Mouse (Mus musculus) MEL (cell line): ENCODE data around the gene Lamb1. TPM values are rescaled to one million over a fixed set of nuclear protein-coding genes. Genes with fewer than 3 reads are reported as not detected.

ENCODE experiments used
- DNase-seq: peaks from one replicate; pipeline ENCODE4 v3.0.0; 2011; ENCODE audit warnings: low read depth, low spot score
- H3K27ac ChIP-seq: 2 replicates; pipeline ENCODE4 v1.5.1; 2012; ENCODE audit warnings: low read depth, mild to moderate bottlenecking, control low read depth, low read length, moderate library complexity; ENCODE audit not compliant: control insufficient read depth
- H3K27me3 ChIP-seq, 2 experiments: fragments of 150-350 bp in 1 of 2; sonication (generic) in 1 of 2; 2 replicates each; pipeline ENCODE4 v1.6.1; 2012; ENCODE audit warnings: low read length in 2 of 2, mild to moderate bottlenecking in 2 of 2, improper control_type of control experiment in 1 of 2, moderate library complexity in 1 of 2; ENCODE audit not compliant: insufficient read depth in 2 of 2, control insufficient read depth in 1 of 2
- H3K36me3 ChIP-seq, 2 experiments: 2 replicates each; pipeline ENCODE4 v1.6.1; 2012 to 2014; ENCODE audit warnings: low read length in 2 of 2, improper control_type of control experiment in 1 of 2, inconsistent platforms in 1 of 2, mild to moderate bottlenecking in 1 of 2; ENCODE audit not compliant: insufficient read depth in 2 of 2, control insufficient read depth in 1 of 2
- H3K4me1 ChIP-seq, 2 experiments: fragments of 150-350 bp in 1 of 2; sonication (generic) in 1 of 2; 2 replicates each; pipeline ENCODE4 v1.6.1; 2012; ENCODE audit warnings: low read length in 2 of 2, improper control_type of control experiment in 1 of 2, mild to moderate bottlenecking in 1 of 2; ENCODE audit not compliant: insufficient read depth in 2 of 2, control insufficient read depth in 1 of 2
- H3K4me3 ChIP-seq, 2 experiments: fragments of 150-350 bp in 1 of 2; sonication (generic) in 1 of 2; 2 replicates each; pipeline ENCODE4 v1.5.1; 2012; ENCODE audit warnings: low read depth in 2 of 2, low read length in 2 of 2, mild to moderate bottlenecking in 2 of 2, moderate library complexity in 2 of 2, control low read depth in 1 of 2, improper control_type of control experiment in 1 of 2; ENCODE audit not compliant: control insufficient read depth in 1 of 2, insufficient read depth in 1 of 2
- H3K79me2 ChIP-seq: 2 replicates; pipeline ENCODE4 v1.6.1; 2012; ENCODE audit warnings: mild to moderate bottlenecking, low read length, moderate library complexity; ENCODE audit not compliant: control insufficient read depth, poor library complexity, insufficient read depth
- H3K9ac ChIP-seq: 2 replicates; pipeline ENCODE4 v1.6.1; 2012; ENCODE audit warnings: low read depth, mild to moderate bottlenecking, control low read depth, low read length, moderate library complexity; ENCODE audit not compliant: control insufficient read depth, poor library complexity, severe bottlenecking
- H3K9me3 ChIP-seq: fragments of 150-350 bp; sonication (generic); replicated peaks from 2 replicates; pipeline ENCODE4 v1.6.1; 2012; ENCODE audit warnings: mild to moderate bottlenecking, low read length, improper control_type of control experiment, moderate library complexity; ENCODE audit not compliant: insufficient read depth
- EP300 ChIP-seq, 2 experiments: IDR thresholded peaks; 2 replicates each; pipeline ENCODE4 v1.6.1; 2011; ENCODE audit warnings: improper control_type of control experiment in 2 of 2, low read length in 2 of 2, low read depth in 1 of 2, mild to moderate bottlenecking in 1 of 2
- JUND ChIP-seq: IDR thresholded peaks from 2 replicates; pipeline ENCODE4 v1.6.1; 2011; ENCODE audit warnings: low read depth, mild to moderate bottlenecking, improper control_type of control experiment, low read length
- MAZ ChIP-seq: IDR thresholded peaks from 2 replicates; pipeline ENCODE4 v1.6.1; 2012; ENCODE audit warnings: low read depth, mild to moderate bottlenecking, inconsistent platforms, low read length, improper control_type of control experiment
- MXI1 ChIP-seq: IDR thresholded peaks from 2 replicates; pipeline ENCODE4 v1.6.1; 2011; ENCODE audit warnings: mild to moderate bottlenecking, low read depth, low read length, improper control_type of control experiment
- NRF1 ChIP-seq: IDR thresholded peaks from 2 replicates; pipeline ENCODE4 v1.6.1; 2014; ENCODE audit warnings: low read depth, mild to moderate bottlenecking, inconsistent platforms, low read length, improper control_type of control experiment, moderate library complexity; ENCODE audit not compliant: poor library complexity, insufficient read depth, severe bottlenecking
- POLR2AphosphoS2 ChIP-seq: IDR thresholded peaks from 2 replicates; pipeline ENCODE4 v1.6.1; 2011; ENCODE audit warnings: low read length, improper control_type of control experiment
- POLR2AphosphoS5 ChIP-seq: IDR thresholded peaks from 2 replicates; pipeline ENCODE4 v1.6.1; 2012; ENCODE audit warnings: low read depth, borderline replicate concordance, mild to moderate bottlenecking, inconsistent platforms, low read length, moderate library complexity, mixed read lengths
- RAD21 ChIP-seq: IDR thresholded peaks from 2 replicates; pipeline ENCODE4 v1.6.1; 2011; ENCODE audit warnings: mild to moderate bottlenecking, low read depth, low read length, improper control_type of control experiment
- SMC3 ChIP-seq: IDR thresholded peaks from 2 replicates; pipeline ENCODE4 v1.6.1; 2011; ENCODE audit warnings: low read depth, low read length, improper control_type of control experiment
- UBTF ChIP-seq: IDR thresholded peaks from 2 replicates; pipeline ENCODE4 v1.6.1; 2012; ENCODE audit warnings: low read depth, mild to moderate bottlenecking, inconsistent platforms, low read length, improper control_type of control experiment, moderate library complexity, borderline replicate concordance; ENCODE audit not compliant: insufficient read depth
- USF1 ChIP-seq: IDR thresholded peaks from 2 replicates; pipeline ENCODE4 v1.6.1; 2014; ENCODE audit warnings: low read depth, mild to moderate bottlenecking, inconsistent platforms, low read length, improper control_type of control experiment, moderate library complexity
- ZC3H11A ChIP-seq: IDR thresholded peaks from 2 replicates; pipeline ENCODE4 v1.6.1; 2012; ENCODE audit warnings: low read depth, mild to moderate bottlenecking, inconsistent platforms, low read length, improper control_type of control experiment
- ZNF384 ChIP-seq: IDR thresholded peaks from 2 replicates; pipeline ENCODE4 v1.6.1; 2012; ENCODE audit warnings: low read depth, mild to moderate bottlenecking, inconsistent platforms, low read length, improper control_type of control experiment
- polyA plus RNA-seq, 2 experiments: library from polyadenylated mRNA; stranded (reverse) in 1 of 2; unstranded in 1 of 2; fragments of >175 nt in 1 of 2; fragments of >200 nt in 1 of 2; gene quantifications; 2 replicates each; pipeline versions ENCODE4 v1.2.1 to v1.2.4; 2012; ENCODE audit warnings: low replicate concordance in 2 of 2, low read depth in 1 of 2; ENCODE audit not compliant: insufficient read length in 2 of 2, insufficient read depth in 1 of 2, missing spikeins in 1 of 2
- total RNA-seq: library from RNA; depleted of rRNA; stranded (reverse); fragments of 300-350 nt; gene quantifications from 2 replicates; pipeline ENCODE4 v1.2.3, GENCODE M21; 2012

The Lamb1 gene
- total and polyA plus RNA-seq, 3 experiments, result 0.03 TPM; not detected in 2

GRCm38 (mm10) chr12:31312281-31312680, 47.2 kb downstream of the Lamb1 start:
- no peak overlapping the region for H3K9ac ChIP-seq
- H3K4me3 ChIP-seq, result peak overlapping the region in 1 of 2 experiments; percentile 20; a peak in 2 of 4 replicates
- no peaks in the 10 kb centered on the region for H3K9me3 ChIP-seq
- DNase-seq, result no peak
- peaks cover 0 to 9% of the 10 kb centered on the region in 2 experiments; a peak in 1 of 4 replicates for H3K4me1 ChIP-seq
- TF ChIP-seq MXI1, result no peak
- no peak for TF ChIP-seq SMC3
- H3K27me3 ChIP-seq, result peaks cover 0 to 4% of the 10 kb centered on the region in 2 experiments
- H3K36me3 ChIP-seq, result no peaks in the 10 kb centered on the region; a peak in 1 of 4 replicates
- no peak overlapping the region for H3K27ac ChIP-seq
- H3K79me2 ChIP-seq, result no peaks in the 10 kb centered on the region

GRCm38 (mm10) chr12:31313136-31313535, 48.1 kb downstream of the Lamb1 start:
- Histone ChIP-seq H3K9me3 (no peaks in the 10 kb centered on the region), H3K27ac (no peak overlapping the region), H3K36me3 (no peaks in the 10 kb centered on the region; a peak in 1 of 4 replicates), H3K9ac (no peak overlapping the region), H3K4me1 (peaks cover 0 to 9% of the 10 kb centered on the region in 2 experiments; a peak in 1 of 4 replicates), H3K27me3 (peaks cover 0 to 4% of the 10 kb centered on the region in 2 experiments), H3K4me3 (no peak overlapping the region), H3K79me2 (no peaks in the 10 kb centered on the region)
- no peak for TF ChIP-seq EP300 (IDR thresholded peaks at IDR 0.05; ENCODE audit: low read depth in 1 of 2, low read length in 2 of 2)
- TF ChIP-seq RAD21, result no peak
- no peak for TF ChIP-seq POLR2AphosphoS2
- no peak for TF ChIP-seq NRF1
- TF ChIP-seq MAZ, result no peak
- no peak for TF ChIP-seq POLR2AphosphoS5
- TF ChIP-seq ZC3H11A, result no peak
- DNase-seq, result no peak

GRCm38 (mm10) chr12:31314310-31314709, 49.3 kb downstream of the Lamb1 start:
- no peak overlapping the region for H3K27ac ChIP-seq
- TF ChIP-seq ZC3H11A, result no peak
- no peak for TF ChIP-seq MXI1
- no peak for TF ChIP-seq UBTF
- TF ChIP-seq ZNF384, result no peak
- no peak for TF ChIP-seq USF1
- no peak for TF ChIP-seq JUND
- H3K36me3 ChIP-seq, result no peaks in the 10 kb centered on the region; a peak in 1 of 4 replicates

More at GRCm38 (mm10) chr12:31314310-31314709, 49.3 kb downstream of the Lamb1 start:
- no peaks in the 10 kb centered on the region for H3K9me3 ChIP-seq
- no peak for DNase-seq
- no peak overlapping the region for H3K4me3 ChIP-seq
- no peak overlapping the region for H3K9ac ChIP-seq
- peaks cover 0 to 4% of the 10 kb centered on the region in 2 experiments for H3K27me3 ChIP-seq
- H3K79me2 ChIP-seq, result no peaks in the 10 kb centered on the region
- H3K4me1 ChIP-seq, result peaks cover 0 to 9% of the 10 kb centered on the region in 2 experiments; a peak in 1 of 4 replicates
